Mouse (Mus musculus): ENCODE data around the gene Eva1b. TPM values are rescaled to one million over a fixed set of nuclear protein-coding genes. Genes with fewer than 3 reads are reported as not detected.

The Eva1b gene
- total and polyA plus RNA-seq, 2 experiments from 2014 or later = 11.6 to 25.6 TPM

DNA sequence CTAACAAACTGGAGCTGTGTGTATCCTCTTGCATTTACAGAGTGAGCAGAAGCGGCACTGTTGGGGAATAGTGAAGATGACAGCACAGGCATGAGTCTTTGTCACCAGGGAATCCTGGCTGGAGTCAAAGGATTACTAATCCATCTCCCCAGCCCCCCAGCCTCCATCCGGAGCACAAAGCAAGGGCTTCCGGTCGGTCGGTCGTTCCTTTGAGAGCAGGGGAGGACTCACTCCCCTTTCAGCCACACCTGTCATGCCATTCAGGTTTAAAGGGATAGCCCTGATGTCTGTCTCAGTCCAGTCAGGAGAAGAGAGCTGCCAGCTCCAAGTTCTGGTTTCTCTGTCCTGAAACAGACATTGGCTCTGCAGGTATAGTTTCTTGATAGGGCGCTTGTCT lies 36.4 kb upstream of the Eva1b start:
- Histone ChIP-seq H3K4me3 (ENCODE audit: low read length) (no peak overlapping the region), H3K27ac (peak overlapping the region; percentile 81), H3K4me1 (ENCODE audit: insufficient read depth, low read length) (peaks cover 47% of the 10 kb centered on the region), H3K27me3 (ENCODE audit: insufficient read depth, low read length) (no peaks in the 10 kb centered on the region), H3K9ac (replicated peaks; ENCODE audit: low read length) (peak overlapping the region; percentile 33; the same call in 1 of the 2 replicates), H3K36me3 (ENCODE audit: insufficient read depth, low read length) (no peaks in the 10 kb centered on the region), H3K9me3 (ENCODE audit: low read length) (no peaks in the 10 kb centered on the region), H3K4me2 (ENCODE audit: low read depth, low read length) (peak overlapping the region; percentile 25)
- no peak for TF ChIP-seq CTCF (IDR thresholded peaks at IDR 0.05; ENCODE audit: low read depth)
- WGBS = 19% methylated on average over 7 of the region's 7 CpGs
- DNase-seq (ENCODE audit: low spot score) (peak; percentile 30), ATAC-seq (no peak)

DNA sequence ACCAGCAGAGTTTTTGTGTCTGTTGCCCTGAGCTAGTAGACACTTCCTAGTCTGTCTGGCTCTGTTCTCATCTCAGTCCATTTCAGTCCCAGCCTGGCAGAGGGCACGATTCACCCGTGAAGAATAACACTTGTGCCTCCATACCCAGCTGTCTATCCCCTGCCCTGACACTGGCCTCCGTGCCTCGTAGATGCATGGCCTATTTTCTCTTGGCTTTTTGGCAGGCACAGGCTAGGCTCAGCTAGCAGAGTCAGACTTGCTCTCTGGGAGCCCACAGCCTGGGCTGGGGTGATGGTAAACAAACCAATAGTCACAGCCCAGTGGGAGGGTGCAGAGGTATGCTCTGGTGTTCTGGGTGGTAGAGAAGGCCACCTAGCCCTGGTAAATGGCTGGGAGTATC lies 34.3 kb upstream of the Eva1b start:
- Histone ChIP-seq H3K9ac (replicated peaks; ENCODE audit: low read length) (no peak overlapping the region), H3K4me3 (ENCODE audit: low read length) (no peak overlapping the region), H3K4me2 (ENCODE audit: low read depth, low read length) (no peak overlapping the region), H3K36me3 (ENCODE audit: insufficient read depth, low read length) (no peaks in the 10 kb centered on the region), H3K27me3 (ENCODE audit: insufficient read depth, low read length) (no peaks in the 10 kb centered on the region), H3K27ac (peak overlapping the region; percentile 20; the same call in 1 of the 2 replicates), H3K4me1 (ENCODE audit: insufficient read depth, low read length) (peaks cover 41% of the 10 kb centered on the region), H3K9me3 (ENCODE audit: low read length) (no peaks in the 10 kb centered on the region)
- ATAC-seq (no peak), DNase-seq (ENCODE audit: low spot score) (no peak)
- 37% methylated on average over 4 of the region's 4 CpGs for WGBS
- TF ChIP-seq CTCF (IDR thresholded peaks at IDR 0.05; ENCODE audit: low read depth) = no peak

DNA sequence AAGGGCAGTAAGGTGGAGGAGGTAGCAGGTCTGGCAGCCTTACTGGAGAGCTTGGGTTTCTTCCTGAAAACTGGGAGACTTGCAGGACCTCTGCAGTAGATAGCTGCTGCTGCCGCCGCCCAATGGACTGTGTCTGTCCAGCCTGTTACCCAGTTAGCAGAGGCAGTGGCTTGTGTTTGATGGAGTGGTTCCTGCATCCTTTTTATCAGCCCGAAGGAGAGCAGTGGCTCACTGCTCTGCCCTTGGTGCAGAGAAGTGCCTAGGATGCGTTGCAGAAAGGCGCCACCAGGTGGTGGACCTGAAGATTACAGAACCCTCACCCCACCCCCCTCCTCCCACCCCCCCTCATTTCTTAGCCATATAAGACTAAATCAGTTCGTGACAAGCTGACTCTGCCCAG lies 33.6 kb upstream of the Eva1b start:
- no peaks in the 10 kb centered on the region for H3K36me3 ChIP-seq (ENCODE audit: insufficient read depth, low read length)
- peaks cover 39% of the 10 kb centered on the region for H3K4me1 ChIP-seq (ENCODE audit: insufficient read depth, low read length)
- H3K27ac ChIP-seq = no peak overlapping the region
- WGBS = 16% methylated on average over 6 of the region's 6 CpGs
- no peak overlapping the region for H3K4me2 ChIP-seq (ENCODE audit: low read depth, low read length)
- H3K4me3 ChIP-seq (ENCODE audit: low read length) = no peak overlapping the region
- ATAC-seq (peak; percentile 14; the same call in 1 of the 2 replicates), DNase-seq (ENCODE audit: low spot score) (peak; percentile 69)
- no peaks in the 10 kb centered on the region for H3K9me3 ChIP-seq (ENCODE audit: low read length)
- H3K27me3 ChIP-seq (ENCODE audit: insufficient read depth, low read length) = no peaks in the 10 kb centered on the region
- H3K9ac ChIP-seq (replicated peaks; ENCODE audit: low read length) = no peak overlapping the region
- peak; percentile 59 for TF ChIP-seq CTCF (IDR thresholded peaks at IDR 0.05; ENCODE audit: low read depth)

DNA sequence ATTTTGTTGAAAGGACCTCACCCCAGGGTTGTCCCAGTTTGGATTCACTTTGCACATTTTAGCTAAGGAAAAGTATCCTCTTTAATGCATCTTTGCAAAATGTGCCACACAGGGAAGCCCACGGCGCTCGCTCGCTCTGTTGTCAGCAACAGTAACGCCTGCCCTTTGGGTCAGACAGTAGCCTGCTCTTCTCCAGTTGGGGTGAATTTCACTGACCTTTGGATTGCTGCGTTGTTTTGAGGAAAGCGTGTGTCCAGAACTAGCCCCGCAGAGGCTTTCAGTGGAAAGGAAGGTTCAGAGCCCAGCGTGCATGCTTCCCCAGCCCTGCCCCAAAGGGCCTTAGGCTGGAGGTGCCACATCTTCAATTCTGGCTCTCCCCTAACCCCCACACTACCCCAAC lies 32.1 kb upstream of the Eva1b start:
- Histone ChIP-seq H3K4me2 (ENCODE audit: low read depth, low read length) (no peak overlapping the region), H3K9ac (replicated peaks; ENCODE audit: low read length) (no peak overlapping the region), H3K4me3 (ENCODE audit: low read length) (no peak overlapping the region), H3K27ac (no peak overlapping the region), H3K27me3 (ENCODE audit: insufficient read depth, low read length) (no peaks in the 10 kb centered on the region), H3K9me3 (ENCODE audit: low read length) (no peaks in the 10 kb centered on the region), H3K4me1 (ENCODE audit: insufficient read depth, low read length) (peaks cover 28% of the 10 kb centered on the region), H3K36me3 (ENCODE audit: insufficient read depth, low read length) (no peaks in the 10 kb centered on the region)
- ATAC-seq (no peak), DNase-seq (ENCODE audit: low spot score) (no peak)
- WGBS = 80% methylated on average over 9 of the region's 9 CpGs
- no peak for TF ChIP-seq CTCF (IDR thresholded peaks at IDR 0.05; ENCODE audit: low read depth)

DNA sequence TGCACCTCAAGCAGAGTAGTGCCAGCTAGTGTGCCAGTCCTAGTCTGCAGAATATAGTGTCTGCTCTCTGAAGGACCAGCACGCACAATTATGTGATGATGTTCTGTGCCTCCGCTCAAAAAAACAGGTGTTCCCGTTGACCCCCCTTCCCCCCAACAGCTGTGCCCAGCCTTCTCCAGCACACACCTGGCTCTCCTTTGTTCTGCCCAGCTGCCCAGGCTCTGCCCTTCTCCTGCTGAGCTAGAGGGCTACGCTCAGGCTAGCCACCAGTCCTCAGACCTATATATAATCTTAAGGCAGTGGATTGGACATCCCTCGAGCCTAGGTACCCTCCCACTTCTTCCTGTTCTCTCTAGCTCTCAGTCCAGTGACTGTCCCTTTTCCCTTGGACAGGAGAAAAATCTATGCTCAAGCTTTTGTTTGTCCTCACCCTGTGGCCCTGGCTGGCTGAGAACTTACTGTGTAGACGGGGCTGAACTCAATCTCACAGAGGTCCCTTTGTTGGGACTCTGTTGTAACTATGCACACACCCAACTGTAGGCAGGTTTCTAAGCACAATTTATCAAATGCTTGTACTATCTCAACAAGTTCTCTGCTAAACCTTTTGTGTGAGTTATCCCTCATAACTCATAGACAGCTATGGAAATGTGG lies 31.5 kb upstream of the Eva1b start:
- no peak overlapping the region for H3K4me3 ChIP-seq (ENCODE audit: low read length)
- H3K4me2 ChIP-seq (ENCODE audit: low read depth, low read length) = no peak overlapping the region
- no peaks in the 10 kb centered on the region for H3K36me3 ChIP-seq (ENCODE audit: insufficient read depth, low read length)
- no peaks in the 10 kb centered on the region for H3K9me3 ChIP-seq (ENCODE audit: low read length)
- DNase-seq (ENCODE audit: low spot score) (no peak), ATAC-seq (no peak)
- no peaks in the 10 kb centered on the region for H3K27me3 ChIP-seq (ENCODE audit: insufficient read depth, low read length)
- peaks cover 22% of the 10 kb centered on the region for H3K4me1 ChIP-seq (ENCODE audit: insufficient read depth, low read length)
- 69% methylated on average over 6 of the region's 6 CpGs for WGBS
- no peak for TF ChIP-seq CTCF (IDR thresholded peaks at IDR 0.05; ENCODE audit: low read depth)
- H3K27ac ChIP-seq = no peak overlapping the region
- no peak overlapping the region for H3K9ac ChIP-seq (replicated peaks; ENCODE audit: low read length)

DNA sequence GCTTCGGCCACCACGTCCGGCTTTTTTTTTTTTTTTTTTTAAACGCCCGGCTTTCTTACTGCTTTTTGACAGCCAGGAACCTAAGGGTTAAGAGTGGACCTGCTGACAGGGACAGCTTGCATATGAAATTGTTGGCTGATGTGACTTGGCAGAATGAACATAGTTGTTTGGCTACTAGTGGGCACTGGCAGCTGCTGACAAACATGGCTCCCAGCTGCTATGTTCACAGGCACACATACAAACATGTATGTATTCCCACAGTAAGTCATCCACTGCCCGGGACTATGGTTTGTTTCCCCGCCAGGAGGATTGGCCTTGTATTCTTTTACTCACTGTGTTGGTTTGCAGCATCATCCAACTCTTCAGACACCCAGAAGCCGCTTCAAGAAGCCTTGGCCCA lies 30.4 kb upstream of the Eva1b start:
- DNase-seq (ENCODE audit: low spot score) (peak; percentile 78), ATAC-seq (no peak)
- Histone ChIP-seq H3K4me2 (ENCODE audit: low read depth, low read length) (no peak overlapping the region), H3K27me3 (ENCODE audit: insufficient read depth, low read length) (no peaks in the 10 kb centered on the region), H3K9ac (replicated peaks; ENCODE audit: low read length) (no peak overlapping the region), H3K36me3 (ENCODE audit: insufficient read depth, low read length) (no peaks in the 10 kb centered on the region), H3K4me3 (ENCODE audit: low read length) (no peak overlapping the region), H3K4me1 (ENCODE audit: insufficient read depth, low read length) (peaks cover 18% of the 10 kb centered on the region; the same call in 1 of the 2 replicates), H3K27ac (peak overlapping the region; percentile 48; the same call in 1 of the 2 replicates), H3K9me3 (ENCODE audit: low read length) (no peaks in the 10 kb centered on the region)
- TF ChIP-seq CTCF (IDR thresholded peaks at IDR 0.05; ENCODE audit: low read depth) = no peak
- whole genome bisulfite sequencing = 64% methylated on average over 8 of the region's 8 CpGs

DNA sequence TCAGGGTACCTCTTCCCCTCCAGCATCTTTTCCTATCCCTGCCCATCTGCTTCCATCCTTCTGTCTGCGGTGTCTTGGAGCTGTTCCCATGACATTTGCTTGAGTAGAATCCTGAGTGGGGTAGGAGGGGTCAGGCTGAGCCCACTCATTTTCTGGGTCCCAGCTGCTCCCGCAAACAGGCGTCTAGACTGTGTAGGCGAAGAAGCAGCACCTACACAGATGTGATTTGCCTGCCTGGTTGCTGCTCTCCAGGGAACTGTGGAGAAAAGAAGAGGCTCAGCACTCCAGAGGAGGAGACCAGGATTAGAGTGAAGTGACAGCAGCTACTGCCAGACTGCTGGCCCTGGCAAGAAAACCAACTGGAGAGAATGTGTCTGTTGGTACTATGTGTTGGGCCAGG lies 28.9 kb upstream of the Eva1b start:
- H3K4me1 ChIP-seq (ENCODE audit: insufficient read depth, low read length) = peaks cover 13% of the 10 kb centered on the region; the same call in 1 of the 2 replicates
- H3K27me3 ChIP-seq (ENCODE audit: insufficient read depth, low read length) = no peaks in the 10 kb centered on the region
- H3K9ac ChIP-seq (replicated peaks; ENCODE audit: low read length) = no peak overlapping the region
- no peaks in the 10 kb centered on the region for H3K36me3 ChIP-seq (ENCODE audit: insufficient read depth, low read length)
- ATAC-seq (0 out of 2 replicates have a peak, but pooled peaks have one; percentile 44), DNase-seq (ENCODE audit: low spot score) (peak; percentile 50)
- 43% methylated on average over 4 of the region's 4 CpGs for WGBS
- H3K9me3 ChIP-seq (ENCODE audit: low read length) = no peaks in the 10 kb centered on the region
- no peak overlapping the region for H3K4me3 ChIP-seq (ENCODE audit: low read length)
- peak overlapping the region; percentile 60; the same call in 1 of the 2 replicates for H3K27ac ChIP-seq
- no peak overlapping the region for H3K4me2 ChIP-seq (ENCODE audit: low read depth, low read length)
- no peak for TF ChIP-seq CTCF (IDR thresholded peaks at IDR 0.05; ENCODE audit: low read depth)
